Mouse (Mus musculus) stomach, postnatal 0 days (tissue): Measurements from ENCODE around the gene Gpr183.

ENCODE experiments used
- CTCF ChIP-seq: IDR thresholded peaks from 2 replicates; pipeline ENCODE4 v1.5.1; 2016; ENCODE audit warnings: antibody characterized with exemption, low read depth, mild to moderate bottlenecking, moderate library complexity
- EP300 ChIP-seq: optimal IDR thresholded peaks from 2 replicates; pipeline ENCODE3; 2016; ENCODE audit warnings: antibody characterized with exemption

- no peak for TF ChIP-seq CTCF
- no peak for TF ChIP-seq EP300
Observed at GRCm38 (mm10) chr14:121995557-121995870, 30.5 kb upstream of the Gpr183 start.
